Mouse (Mus musculus) G1E (cell line): ENCODE measurements around the gene Pdzd7.

Source experiments
- CTCF ChIP-seq: IDR thresholded peaks from 2 replicates; pipeline ENCODE4 v1.5.1; 2012; ENCODE audit warnings: low read depth, low read length, inconsistent platforms, mixed read lengths
- GATA1 ChIP-seq: IDR thresholded peaks from 2 replicates; pipeline ENCODE4 v1.6.1; 2012; ENCODE audit warnings: borderline replicate concordance, low read length, inconsistent platforms, mixed read lengths
- GATA2 ChIP-seq: IDR thresholded peaks from 2 replicates; pipeline ENCODE4 v1.6.1; 2012; ENCODE audit warnings: low read depth, low read length, inconsistent platforms, borderline replicate concordance

GRCm38 (mm10) chr19:44987004-44987403, 58.5 kb downstream of the Pdzd7 start:
- TF ChIP-seq CTCF (no peak), GATA2 (no peak), GATA1 (no peak)
